Mouse (Mus musculus) central nervous system, embryonic 18 days (tissue): ENCODE measurements around the gene Abhd11. TPM values are rescaled to one million over a fixed set of nuclear protein-coding genes. Genes with fewer than 3 reads are reported as not detected.

Source experiments
- polyA plus RNA-seq: library from polyadenylated mRNA; depleted of rRNA; stranded (reverse); fragments of >200 nt; gene quantifications from 2 replicates; pipeline ENCODE4 v1.2.3, GENCODE M21; 2012; rRNA removed

Abhd11 gene
- 103 TPM in 2 replicates for polyA plus RNA-seq

GRCm38 (mm10) chr5:135008671-135009589 lies at the start of gene Abhd11:
TSS of gene Abhd11 (plus strand) at chr5:135009152.

GRCm38 (mm10) chr5:134985633-134986297 lies 23.2 kb upstream of the Abhd11 start, which contains the start of gene Cldn3:
TSS of gene Cldn3 (plus strand) at chr5:134986214.

GRCm38 (mm10) chr5:135023344-135024173 lies 14.6 kb downstream of the Abhd11 start, which contains the start of gene Stx1a:
TSS of gene Stx1a (plus strand) at chr5:135023482.

Other genes with a start within 250 kb of the Abhd11 start
- gene Tmem270, start 102.4 kb upstream of the Abhd11 start, polyA plus RNA-seq = not detected in 2 replicates
- gene Cldn13, start 93.6 kb upstream of the Abhd11 start, polyA plus RNA-seq = not detected in 2 replicates
- gene Mettl27, start 76.8 kb upstream of the Abhd11 start, polyA plus RNA-seq = 5.6 and 6.1 TPM in 2 replicates
- 0.12 and 11.4 TPM in 2 replicates for gene Cldn4, start 62.2 kb upstream of the Abhd11 start, polyA plus RNA-seq
- 3.8 and 9.1 TPM in 2 replicates for gene Cldn3, start 22.9 kb upstream of the Abhd11 start, polyA plus RNA-seq
- 231 and 254 TPM in 2 replicates for gene Stx1a, start 14.3 kb downstream of the Abhd11 start, polyA plus RNA-seq
- 36.5 and 36.6 TPM in 2 replicates for gene Dnajc30, start 55.0 kb downstream of the Abhd11 start, polyA plus RNA-seq
- gene Bud23, start 55.8 kb downstream of the Abhd11 start, polyA plus RNA-seq = 77.8 and 92.0 TPM in 2 replicates
- gene Vps37d, start 69.1 kb downstream of the Abhd11 start, polyA plus RNA-seq = 58.7 and 61.8 TPM in 2 replicates
- 1.1 TPM in 2 replicates for gene Mlxipl, start 80.7 kb downstream of the Abhd11 start, polyA plus RNA-seq
- gene Tbl2, start 140.5 kb downstream of the Abhd11 start, polyA plus RNA-seq = 9.0 and 9.2 TPM in 2 replicates
- gene Bcl7b, start 159.1 kb downstream of the Abhd11 start, polyA plus RNA-seq = 17.5 and 19.9 TPM in 2 replicates
- 45.0 and 47.3 TPM in 2 replicates for gene Baz1b, start 178.1 kb downstream of the Abhd11 start, polyA plus RNA-seq
- gene Fzd9, start 242.1 kb downstream of the Abhd11 start, polyA plus RNA-seq = 10.7 and 11.8 TPM in 2 replicates